Mouse (Mus musculus): Measurements from ENCODE around the gene Abo. TPM values are rescaled to one million over a fixed set of nuclear protein-coding genes. Genes with fewer than 3 reads are reported as not detected.
A peak's percentile ranks its signal among the peaks of the same experiment; 100 is the strongest.
"Not testable (repeated sequence)": the region's sequence is repeated elsewhere in the genome, so short reads cannot be mapped to it uniquely, and the experiment has no call there.

Abo gene
- polyA plus RNA-seq, 1 experiment from 2014 or later: not detected

DNA sequence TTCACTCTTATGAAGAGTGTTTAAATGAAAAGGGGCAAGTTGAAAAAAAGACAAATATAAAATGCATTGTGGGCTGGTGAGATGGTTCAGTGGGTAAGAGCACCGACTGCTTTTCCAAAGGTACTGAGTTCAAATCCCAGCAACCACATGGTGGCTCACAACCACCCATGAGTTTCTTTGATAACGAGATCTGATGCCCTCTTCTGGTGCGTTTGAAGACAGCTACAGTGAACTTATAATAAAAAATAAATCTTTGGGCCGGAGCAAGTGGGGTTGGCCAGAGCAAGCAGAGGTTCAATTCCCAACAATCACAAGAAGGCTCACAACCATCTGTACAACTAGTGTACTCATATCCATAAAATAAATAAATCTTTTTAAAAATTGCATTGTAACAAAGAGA lies 31.1 kb upstream of the Abo start:
- H3K4me3 ChIP-seq (ENCODE audit: low read depth, low read length): no peak overlapping the region
- no peaks in the 10 kb centered on the region for H3K9me3 ChIP-seq (ENCODE audit: control insufficient read depth, low read length)
- no peak for ATAC-seq (ENCODE audit: low read depth)
- peaks cover 84% of the 10 kb centered on the region for H3K36me3 ChIP-seq (ENCODE audit: control insufficient read depth, insufficient read depth, low read length)
- H3K4me1 ChIP-seq (ENCODE audit: control insufficient read depth, insufficient read depth, low read length): no peaks in the 10 kb centered on the region
- no peak overlapping the region for H3K4me2 ChIP-seq (ENCODE audit: low read depth, low read length)
- DNase-seq (ENCODE audit: low spot score): no peak
- H3K9ac ChIP-seq (ENCODE audit: low read depth, low read length): no peak overlapping the region
- WGBS: 87% methylated on average over 4 of the region's 4 CpGs
- no peaks in the 10 kb centered on the region for H3K27me3 ChIP-seq (replicated peaks; ENCODE audit: control insufficient read depth, insufficient read depth, low read length)
- H3K27ac ChIP-seq (replicated peaks; ENCODE audit: low read depth, low read length): no peak overlapping the region

DNA sequence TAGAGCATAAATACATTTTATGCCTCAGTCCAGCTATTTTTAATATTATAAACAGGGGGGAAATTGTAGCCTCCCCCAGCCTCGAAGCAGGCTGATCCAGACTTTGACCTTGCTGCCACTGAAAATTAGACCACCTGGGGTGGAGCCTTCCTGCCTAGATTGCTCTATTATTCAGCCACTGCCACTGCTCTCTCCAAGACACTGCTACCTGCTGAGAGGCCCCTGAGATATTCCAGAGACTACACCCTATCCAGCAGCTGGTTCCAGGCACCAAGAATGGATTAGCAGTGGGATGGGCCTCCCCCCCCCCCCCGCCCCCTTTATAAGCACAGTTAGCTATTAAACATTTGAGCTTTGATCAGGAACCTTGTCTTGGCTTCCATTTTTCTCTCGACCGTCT lies 21.4 kb upstream of the Abo start:
- not testable (repeated sequence) for DNase-seq (ENCODE audit: low spot score); H3K4me3 ChIP-seq (ENCODE audit: low read depth, low read length); H3K9ac ChIP-seq (ENCODE audit: low read depth, low read length); H3K27me3 ChIP-seq (replicated peaks; ENCODE audit: control insufficient read depth, insufficient read depth, low read length); H3K4me1 ChIP-seq (ENCODE audit: control insufficient read depth, insufficient read depth, low read length); H3K4me2 ChIP-seq (ENCODE audit: low read depth, low read length); ATAC-seq (ENCODE audit: low read depth); H3K27ac ChIP-seq (replicated peaks; ENCODE audit: low read depth, low read length)
- H3K9me3 ChIP-seq (ENCODE audit: control insufficient read depth, low read length): peaks cover 10% of the 10 kb centered on the region; the same call in 1 of the 2 replicates
- WGBS: 69% methylated on average over 3 of the region's 4 CpGs
- H3K36me3 ChIP-seq (ENCODE audit: control insufficient read depth, insufficient read depth, low read length): peaks cover 27% of the 10 kb centered on the region

DNA sequence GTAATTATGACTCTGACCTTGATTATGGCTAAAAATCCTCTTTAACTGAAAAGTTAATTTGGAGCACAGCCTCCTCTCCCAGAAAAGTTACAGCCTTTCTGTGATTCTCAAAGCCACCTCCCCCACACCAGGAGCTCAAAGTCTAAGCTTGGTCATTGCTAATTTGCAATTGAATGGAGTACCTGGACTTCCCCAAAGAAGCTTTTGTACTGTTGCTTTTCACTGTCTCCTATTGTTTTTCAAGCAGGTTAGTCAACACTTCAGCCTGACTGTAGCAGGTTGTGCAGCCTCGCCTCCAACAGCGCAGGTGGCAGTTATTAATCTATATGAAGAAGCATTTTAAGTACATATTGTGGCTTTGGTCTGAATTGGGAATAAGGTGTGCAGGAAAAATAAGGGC lies 20.8 kb upstream of the Abo start:
- 92% methylated on average over 2 of the region's 2 CpGs for WGBS
- not testable (repeated sequence) for ATAC-seq (ENCODE audit: low read depth); H3K4me1 ChIP-seq (ENCODE audit: control insufficient read depth, insufficient read depth, low read length)

DNA sequence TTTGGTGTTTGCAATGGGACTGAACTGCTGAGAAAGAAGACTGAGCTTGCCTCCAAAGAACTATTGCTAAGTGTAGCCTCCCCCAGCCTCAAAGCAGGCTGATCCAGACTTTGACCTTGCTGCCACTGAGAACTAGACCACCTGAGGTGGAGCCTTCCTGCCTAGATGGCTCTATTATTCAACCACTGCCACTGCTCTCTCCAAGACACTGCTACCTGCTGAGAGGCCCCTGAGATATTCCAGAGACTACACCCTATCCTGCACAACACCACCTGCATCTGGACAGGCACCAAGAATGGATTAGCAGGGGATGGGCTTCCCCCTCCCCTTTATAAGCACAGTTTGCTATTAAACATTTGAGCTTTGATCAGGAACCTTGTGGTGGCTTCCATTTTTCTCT lies 13.8 kb upstream of the Abo start:
- Histone ChIP-seq H3K27me3 (replicated peaks; ENCODE audit: control insufficient read depth, insufficient read depth, low read length) (no peaks in the 10 kb centered on the region), H3K36me3 (ENCODE audit: control insufficient read depth, insufficient read depth, low read length) (no peaks in the 10 kb centered on the region), H3K27ac (replicated peaks; ENCODE audit: low read depth, low read length) (no peak overlapping the region), H3K9me3 (ENCODE audit: control insufficient read depth, low read length) (peaks cover 5% of the 10 kb centered on the region; the same call in 1 of the 2 replicates), H3K4me3 (ENCODE audit: low read depth, low read length) (no peak overlapping the region), H3K4me1 (ENCODE audit: control insufficient read depth, insufficient read depth, low read length) (no peaks in the 10 kb centered on the region), H3K9ac (ENCODE audit: low read depth, low read length) (no peak overlapping the region), H3K4me2 (ENCODE audit: low read depth, low read length) (no peak overlapping the region)
- DNase-seq (ENCODE audit: low spot score) (no peak), ATAC-seq (ENCODE audit: low read depth) (no peak)

More for the DNA sequence above, 20.8 kb upstream of the Abo start:
- not testable (repeated sequence) for H3K27ac ChIP-seq (replicated peaks; ENCODE audit: low read depth, low read length); H3K27me3 ChIP-seq (replicated peaks; ENCODE audit: control insufficient read depth, insufficient read depth, low read length); H3K4me2 ChIP-seq (ENCODE audit: low read depth, low read length); H3K4me3 ChIP-seq (ENCODE audit: low read depth, low read length); H3K9ac ChIP-seq (ENCODE audit: low read depth, low read length); DNase-seq (ENCODE audit: low spot score)
- H3K9me3 ChIP-seq (ENCODE audit: control insufficient read depth, low read length): peaks cover 10% of the 10 kb centered on the region; the same call in 1 of the 2 replicates
- peaks cover 21% of the 10 kb centered on the region for H3K36me3 ChIP-seq (ENCODE audit: control insufficient read depth, insufficient read depth, low read length)

DNA sequence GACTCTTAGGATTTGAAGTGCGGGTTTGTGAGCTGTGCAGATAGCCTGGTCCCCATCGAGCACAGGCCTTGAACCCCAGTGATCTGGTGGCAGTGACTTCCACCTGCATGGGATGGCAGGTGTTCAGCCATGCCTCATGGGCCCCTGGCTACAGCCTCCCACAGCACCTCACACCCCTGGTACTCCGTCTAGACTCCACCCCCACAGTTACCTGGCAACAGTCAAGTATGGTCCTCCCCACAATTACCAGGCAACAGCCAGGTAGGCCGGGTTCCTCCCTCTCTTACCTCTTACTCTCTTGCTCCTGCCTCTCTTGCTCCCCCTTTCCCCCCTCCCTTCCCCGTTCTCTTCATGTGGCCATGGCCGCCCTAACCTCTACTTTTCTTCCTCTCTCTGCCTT lies 5.9 kb upstream of the Abo start:
- Histone ChIP-seq H3K4me1 (ENCODE audit: control insufficient read depth, insufficient read depth, low read length) (no peaks in the 10 kb centered on the region), H3K4me3 (ENCODE audit: low read depth, low read length) (no peak overlapping the region), H3K9ac (ENCODE audit: low read depth, low read length) (no peak overlapping the region), H3K4me2 (ENCODE audit: low read depth, low read length) (no peak overlapping the region), H3K36me3 (ENCODE audit: control insufficient read depth, insufficient read depth, low read length) (no peaks in the 10 kb centered on the region), H3K27me3 (replicated peaks; ENCODE audit: control insufficient read depth, insufficient read depth, low read length) (no peaks in the 10 kb centered on the region), H3K9me3 (ENCODE audit: control insufficient read depth, low read length) (no peaks in the 10 kb centered on the region), H3K27ac (replicated peaks; ENCODE audit: low read depth, low read length) (no peak overlapping the region)
- DNase-seq (ENCODE audit: low spot score): no peak
- ATAC-seq (ENCODE audit: low read depth): no peak
- 60% methylated on average over 6 of the region's 6 CpGs for WGBS

DNA sequence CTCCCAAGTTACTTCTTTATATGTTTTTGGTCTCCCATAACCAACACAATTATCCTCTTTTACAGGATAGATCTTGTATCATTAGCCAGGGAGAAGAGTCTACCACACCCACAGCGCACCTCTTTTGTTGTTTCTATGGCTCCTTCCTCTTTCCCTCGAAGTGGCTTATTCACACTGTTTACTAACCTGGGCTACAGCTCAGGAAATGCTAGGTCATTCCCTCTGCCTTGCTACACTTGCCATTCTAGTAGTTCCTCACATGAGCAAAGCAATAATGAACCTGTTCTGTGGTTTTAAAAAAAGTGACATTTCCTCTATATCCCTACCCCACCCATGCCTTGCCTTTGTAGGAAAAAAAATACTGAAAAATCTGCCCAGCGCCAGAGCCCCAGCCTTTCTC lies 1.9 kb downstream of the Abo start:
- Histone ChIP-seq H3K27ac (replicated peaks; ENCODE audit: low read depth, low read length) (no peak overlapping the region), H3K36me3 (ENCODE audit: control insufficient read depth, insufficient read depth, low read length) (no peaks in the 10 kb centered on the region), H3K4me2 (ENCODE audit: low read depth, low read length) (no peak overlapping the region), H3K4me1 (ENCODE audit: control insufficient read depth, insufficient read depth, low read length) (no peaks in the 10 kb centered on the region), H3K9ac (ENCODE audit: low read depth, low read length) (no peak overlapping the region), H3K27me3 (replicated peaks; ENCODE audit: control insufficient read depth, insufficient read depth, low read length) (no peaks in the 10 kb centered on the region), H3K4me3 (ENCODE audit: low read depth, low read length) (no peak overlapping the region), H3K9me3 (ENCODE audit: control insufficient read depth, low read length) (no peaks in the 10 kb centered on the region)
- no peak for DNase-seq (ENCODE audit: low spot score)
- WGBS: 73% methylated on average over 3 of the region's 3 CpGs
- ATAC-seq (ENCODE audit: low read depth): no peak

DNA sequence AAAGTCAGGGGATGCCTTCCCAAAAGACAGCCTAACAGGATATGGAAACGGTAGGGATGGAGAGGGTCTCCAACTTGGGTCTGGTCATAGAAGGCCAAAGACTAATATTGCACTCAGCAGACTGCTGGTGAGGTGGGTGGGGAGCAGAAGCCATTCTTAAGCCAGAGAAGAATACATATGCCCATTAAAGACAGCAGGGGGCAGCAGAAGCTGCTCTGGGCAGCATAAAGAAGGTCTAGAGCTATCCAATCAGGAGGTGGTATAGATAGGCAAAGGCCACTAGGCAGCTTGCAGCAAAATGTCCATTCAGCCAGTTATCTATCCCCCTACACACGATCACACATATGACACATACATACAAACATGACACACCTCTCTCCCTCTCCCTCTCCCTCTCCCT lies 17.1 kb downstream of the Abo start:
- no peaks in the 10 kb centered on the region for H3K36me3 ChIP-seq (ENCODE audit: control insufficient read depth, insufficient read depth, low read length)
- no peak overlapping the region for H3K27ac ChIP-seq (replicated peaks; ENCODE audit: low read depth, low read length)
- WGBS: 48% methylated on average over 2 of the region's 2 CpGs
- peak; percentile 20 for DNase-seq (ENCODE audit: low spot score)
- no peak overlapping the region for H3K9ac ChIP-seq (ENCODE audit: low read depth, low read length)
- ATAC-seq (ENCODE audit: low read depth): no peak
- no peaks in the 10 kb centered on the region for H3K4me1 ChIP-seq (ENCODE audit: control insufficient read depth, insufficient read depth, low read length)
- H3K27me3 ChIP-seq (replicated peaks; ENCODE audit: control insufficient read depth, insufficient read depth, low read length): no peaks in the 10 kb centered on the region
- no peak overlapping the region for H3K4me2 ChIP-seq (ENCODE audit: low read depth, low read length)
- no peak overlapping the region for H3K4me3 ChIP-seq (ENCODE audit: low read depth, low read length)
- H3K9me3 ChIP-seq (ENCODE audit: control insufficient read depth, low read length): no peaks in the 10 kb centered on the region

- no peak overlapping the region for H3K4me3 ChIP-seq (ENCODE audit: low read depth, low read length)
- H3K27ac ChIP-seq (replicated peaks; ENCODE audit: low read depth, low read length): no peak overlapping the region
- ATAC-seq (ENCODE audit: low read depth) (no peak), DNase-seq (ENCODE audit: low spot score) (no peak)
- H3K9me3 ChIP-seq (ENCODE audit: control insufficient read depth, low read length): no peaks in the 10 kb centered on the region
- H3K4me2 ChIP-seq (ENCODE audit: low read depth, low read length): no peak overlapping the region
- H3K36me3 ChIP-seq (ENCODE audit: control insufficient read depth, insufficient read depth, low read length): no peaks in the 10 kb centered on the region
- no peak overlapping the region for H3K9ac ChIP-seq (ENCODE audit: low read depth, low read length)
- WGBS: 82% methylated on average over 2 of the region's 2 CpGs
- no peaks in the 10 kb centered on the region for H3K27me3 ChIP-seq (replicated peaks; ENCODE audit: control insufficient read depth, insufficient read depth, low read length)
- H3K4me1 ChIP-seq (ENCODE audit: control insufficient read depth, insufficient read depth, low read length): no peaks in the 10 kb centered on the region
These were observed 32.3 kb downstream of the Abo start for GRCm38 (mm10) chr2:26832478-26832877.

DNA sequence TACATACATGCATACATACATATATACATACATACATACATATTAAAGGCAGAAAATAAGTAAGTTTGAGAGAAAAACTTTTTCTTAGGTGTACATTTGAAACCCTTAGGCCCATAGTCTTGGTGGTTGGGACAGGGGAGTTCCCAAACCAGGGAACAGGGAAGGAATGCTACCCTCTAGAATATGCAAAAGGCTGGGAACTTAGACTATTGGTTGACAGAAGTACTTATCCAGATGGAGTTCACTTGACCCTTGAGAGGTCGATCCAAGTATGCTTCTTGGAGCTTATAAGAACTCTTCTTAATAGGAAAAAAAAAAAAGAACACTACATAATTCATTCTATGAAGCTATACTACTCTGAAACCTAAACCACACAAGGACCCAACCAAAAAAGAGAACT lies 36.7 kb downstream of the Abo start:
- Histone ChIP-seq H3K27me3 (replicated peaks; ENCODE audit: control insufficient read depth, insufficient read depth, low read length) (no peaks in the 10 kb centered on the region), H3K27ac (replicated peaks; ENCODE audit: low read depth, low read length) (no peak overlapping the region), H3K4me2 (ENCODE audit: low read depth, low read length) (no peak overlapping the region), H3K9me3 (ENCODE audit: control insufficient read depth, low read length) (no peaks in the 10 kb centered on the region), H3K4me1 (ENCODE audit: control insufficient read depth, insufficient read depth, low read length) (no peaks in the 10 kb centered on the region), H3K9ac (ENCODE audit: low read depth, low read length) (no peak overlapping the region), H3K36me3 (ENCODE audit: control insufficient read depth, insufficient read depth, low read length) (no peaks in the 10 kb centered on the region), H3K4me3 (ENCODE audit: low read depth, low read length) (no peak overlapping the region)
- ATAC-seq (ENCODE audit: low read depth): no peak
- WGBS: 81% methylated on average over 1 of the region's 1 CpGs
- no peak for DNase-seq (ENCODE audit: low spot score)

All from embryonic facial prominence, embryonic 14.5 days (tissue).